In genomic region chr1:57332040-57332439, GRCm38 (mm10) we compare ENCODE assay signal across 22 mouse cellular contexts.
"Had no signal": no experiment of that assay in that cellular context is flagged by ENCODE, and none has a peak within 500 bp of the region (broad histone marks: within the 10 kb centered on the region; RNA-seq: fewer than 3 reads in every experiment).

No protein-coding gene starts in this region.

- H3K4me1 ChIP-seq: liver, embryonic 15.5 days; stomach, embryonic 15.5 days had no signal

- DNase-seq: liver, postnatal 0 days; lung, adult 2 months; lung, postnatal 4 days; midbrain, embryonic 14.5 days; retina, postnatal 1 day; right cerebral cortex, adult 18-20 months; right cerebral cortex, postnatal 25 days; right cerebral cortex, postnatal 4 days; spleen, adult 18-20 months; thymus, adult 18-20 months; thymus, postnatal 14 days; thymus, postnatal 36 days had no signal

- H3K27ac ChIP-seq: liver, embryonic 15.5 days; lung, embryonic 15.5 days; midbrain, embryonic 10.5 days; midbrain, embryonic 12.5 days; neural tube, embryonic 13.5 days; neural tube, embryonic 15.5 days; stomach, embryonic 15.5 days had no signal

- H3K4me2 ChIP-seq: liver, embryonic 15.5 days; lung, embryonic 15.5 days; midbrain, embryonic 12.5 days; neural tube, embryonic 13.5 days; neural tube, embryonic 15.5 days; stomach, embryonic 15.5 days had no signal

- ATAC-seq: liver, postnatal 0 days; lung, postnatal 0 days; midbrain, embryonic 16.5 days had no signal

- H3K4me3 ChIP-seq: liver, embryonic 15.5 days; lung, embryonic 15.5 days; midbrain, embryonic 10.5 days; midbrain, embryonic 12.5 days; myocyte; neural tube, embryonic 13.5 days; neural tube, embryonic 15.5 days; stomach, embryonic 15.5 days had no signal

- H3K27me3 ChIP-seq: liver, embryonic 15.5 days; lung, embryonic 15.5 days; midbrain, embryonic 12.5 days; neural tube, embryonic 13.5 days; neural tube, embryonic 15.5 days; stomach, embryonic 15.5 days had no signal

- H3K9me3 ChIP-seq: liver, embryonic 15.5 days; lung, embryonic 15.5 days; midbrain, embryonic 10.5 days; midbrain, embryonic 12.5 days; neural tube, embryonic 13.5 days; neural tube, embryonic 15.5 days; stomach, embryonic 15.5 days had no signal

- H3K9ac ChIP-seq: liver, embryonic 15.5 days; liver, postnatal 0 days; lung, embryonic 15.5 days; midbrain, embryonic 12.5 days; neural tube, embryonic 13.5 days; neural tube, embryonic 15.5 days; stomach, embryonic 15.5 days had no signal

- H3K36me3 ChIP-seq: liver, embryonic 15.5 days; lung, embryonic 15.5 days; midbrain, embryonic 10.5 days; midbrain, embryonic 12.5 days; neural tube, embryonic 13.5 days; neural tube, embryonic 15.5 days; stomach, embryonic 15.5 days had no signal
